Mouse (Mus musculus): ENCODE measurements around the gene Cyb5d1.

GRCm38 (mm10) chr11:69406867-69407723 lies 11.7 kb upstream of the Cyb5d1 start:
- no peak for TF ChIP-seq POLR2A (IDR thresholded peaks at IDR 0.05; ENCODE audit: control insufficient read depth, low read depth, low read length)
- TF ChIP-seq CTCF (IDR thresholded peaks at IDR 0.05; ENCODE audit: control insufficient read depth, insufficient read depth, insufficient replicate concordance, low read depth, low read length) = no peak

All from testis, adult 2 months (tissue).